Mouse (Mus musculus) hindbrain, embryonic 13.5 days (tissue): ENCODE measurements around the gene Lrig1. TPM values are rescaled to one million over a fixed set of nuclear protein-coding genes. Genes with fewer than 3 reads are reported as not detected.

Experiments
- ATAC-seq: fragments of 200-750 bp; cut with Nextera tagmentation; 2 replicates; pipeline ENCODE4 v1.8.0; 2017; ENCODE audit warnings: moderate TSS enrichment; ENCODE audit not compliant: low FRiP score
- H3K27ac ChIP-seq: fragments of 300-500 bp; sonication (generic); 2 replicates; pipeline ENCODE4 v1.5.1; 2015; ENCODE audit warnings: inconsistent platforms, mild to moderate bottlenecking, moderate library complexity
- H3K27me3 ChIP-seq: fragments of 300-500 bp; sonication (generic); 2 replicates; pipeline ENCODE4 v1.6.1; 2015; ENCODE audit warnings: mild to moderate bottlenecking, inconsistent platforms
- H3K36me3 ChIP-seq: fragments of 300-500 bp; sonication (generic); 2 replicates; pipeline ENCODE4 v1.6.1; 2015; ENCODE audit warnings: mild to moderate bottlenecking, inconsistent platforms
- H3K4me1 ChIP-seq: fragments of 300-500 bp; sonication (generic); replicated peaks from 2 replicates; pipeline ENCODE4 v1.6.1; 2015; ENCODE audit warnings: inconsistent platforms
- H3K4me2 ChIP-seq: fragments of 300-500 bp; sonication (generic); 2 replicates; pipeline ENCODE4 v1.6.1; 2015; ENCODE audit warnings: inconsistent platforms, mild to moderate bottlenecking, moderate library complexity
- H3K4me3 ChIP-seq: fragments of 300-500 bp; sonication (generic); 2 replicates; pipeline ENCODE4 v1.5.1; 2015; ENCODE audit warnings: mild to moderate bottlenecking, inconsistent platforms
- H3K9ac ChIP-seq: fragments of 300-500 bp; sonication (generic); 2 replicates; pipeline ENCODE4 v1.6.1; 2015; ENCODE audit warnings: mild to moderate bottlenecking, inconsistent platforms
- H3K9me3 ChIP-seq: fragments of 300-500 bp; sonication (generic); 2 replicates; pipeline ENCODE4 v1.6.1; 2016; ENCODE audit warnings: inconsistent platforms
- WGBS: fragments of 180-500 bp; shearing (Covaris S2); methylation state at CpG from one replicate; pipeline ENCODE4 v1.1.7; 2015; 5-methylcytosine and 5-hydroxymethylcytosine counted together
- polyA plus RNA-seq: library from polyadenylated mRNA; unstranded; fragments of >200 nt; fragmentation: Nextera tagmentation; extraction: Ambion mirVana; gene quantifications from 2 replicates; pipeline ENCODE4 v1.2.1, GENCODE M21; 2015

Lrig1 gene
- polyA plus RNA-seq, 1 experiment from 2014 or later = 12.5 TPM

- no peaks in the 10 kb centered on the region for H3K9me3 ChIP-seq
- peaks cover 71% of the 10 kb centered on the region for H3K4me1 ChIP-seq
- no peaks in the 10 kb centered on the region for H3K36me3 ChIP-seq
- no peak overlapping the region for H3K4me3 ChIP-seq
- WGBS = 45% methylated on average over 15 of the region's 15 CpGs
- ATAC-seq = 0 out of 2 replicates have a peak, but pooled peaks have one; percentile 37
- H3K27ac ChIP-seq = peak overlapping the region; percentile 53
- peak overlapping the region; percentile 6; the same call in 1 of the 2 replicates for H3K4me2 ChIP-seq
- H3K27me3 ChIP-seq = no peaks in the 10 kb centered on the region
- H3K9ac ChIP-seq = no peak overlapping the region; the same call in 1 of the 2 replicates
These were observed 18.3 kb downstream of the Lrig1 start for GRCm38 (mm10) chr6:94681446-94682269.

GRCm38 (mm10) chr6:94680760-94681445, 19.1 kb downstream of the Lrig1 start:
- no peak overlapping the region for H3K4me3 ChIP-seq
- 0 out of 2 replicates have a peak overlapping the region, but pooled peaks have one; percentile 6 for H3K4me2 ChIP-seq
- no peaks in the 10 kb centered on the region for H3K36me3 ChIP-seq
- peaks cover 76% of the 10 kb centered on the region for H3K4me1 ChIP-seq
- ATAC-seq = no peak
- 64% methylated on average over 5 of the region's 5 CpGs for WGBS
- H3K9me3 ChIP-seq = no peaks in the 10 kb centered on the region
- peak overlapping the region; percentile 45; the same call in 1 of the 2 replicates for H3K27ac ChIP-seq
- H3K27me3 ChIP-seq = no peaks in the 10 kb centered on the region
- H3K9ac ChIP-seq = no peak overlapping the region

- Histone ChIP-seq H3K4me2 (no peak overlapping the region), H3K4me3 (no peak overlapping the region), H3K9me3 (no peaks in the 10 kb centered on the region), H3K27ac (no peak overlapping the region), H3K9ac (no peak overlapping the region), H3K4me1 (peaks cover 72% of the 10 kb centered on the region), H3K36me3 (no peaks in the 10 kb centered on the region), H3K27me3 (no peaks in the 10 kb centered on the region)
- 85% methylated on average over 1 of the region's 1 CpGs for WGBS
- ATAC-seq = no peak
These were observed 20.7 kb downstream of the Lrig1 start for GRCm38 (mm10) chr6:94679249-94679648.

DNA sequence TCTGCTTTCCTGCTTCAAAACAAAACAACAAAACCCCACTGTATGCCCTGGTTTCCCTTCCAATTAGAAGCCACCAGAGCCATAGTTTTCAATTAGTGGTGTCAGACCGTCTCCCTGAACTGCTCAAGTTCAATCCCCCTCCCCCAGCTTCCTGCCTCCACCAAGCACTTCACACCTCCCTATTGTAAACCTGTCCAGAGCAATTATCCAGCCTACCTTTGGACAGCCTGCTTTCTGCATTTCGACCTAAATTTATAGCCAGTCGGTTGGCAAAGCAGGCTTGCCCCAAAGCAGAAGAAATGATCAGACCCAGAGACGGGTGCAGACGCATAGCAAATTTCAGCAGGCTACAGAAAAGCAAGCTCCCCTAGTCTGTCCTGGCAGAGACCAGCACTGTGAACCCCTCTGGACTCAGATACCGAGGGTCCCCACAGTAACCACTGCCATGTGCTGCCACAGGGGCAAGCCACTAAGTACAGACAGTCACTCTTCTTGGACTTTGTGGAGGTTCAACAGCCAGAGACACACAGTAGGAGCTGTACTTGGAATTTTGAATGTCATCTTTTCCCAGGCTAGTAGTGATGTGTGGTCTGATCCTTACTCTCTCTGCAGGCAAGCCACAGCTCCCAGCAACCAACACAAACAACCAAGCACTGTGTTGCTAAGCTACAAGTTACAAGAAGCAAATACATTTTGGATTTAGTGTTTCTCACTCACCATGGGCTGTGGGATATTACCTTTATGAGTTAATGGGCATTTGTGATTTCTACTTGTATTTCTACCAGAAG, 21.4 kb downstream of the Lrig1 start:
- peaks cover 72% of the 10 kb centered on the region for H3K4me1 ChIP-seq
- H3K9me3 ChIP-seq = no peaks in the 10 kb centered on the region
- ATAC-seq = no peak
- no peak overlapping the region for H3K9ac ChIP-seq
- no peak overlapping the region for H3K4me3 ChIP-seq
- WGBS = 39% methylated on average over 6 of the region's 6 CpGs
- no peak overlapping the region for H3K27ac ChIP-seq
- no peaks in the 10 kb centered on the region for H3K27me3 ChIP-seq
- H3K36me3 ChIP-seq = no peaks in the 10 kb centered on the region
- 0 out of 2 replicates have a peak overlapping the region, but pooled peaks have one; percentile 13 for H3K4me2 ChIP-seq

DNA sequence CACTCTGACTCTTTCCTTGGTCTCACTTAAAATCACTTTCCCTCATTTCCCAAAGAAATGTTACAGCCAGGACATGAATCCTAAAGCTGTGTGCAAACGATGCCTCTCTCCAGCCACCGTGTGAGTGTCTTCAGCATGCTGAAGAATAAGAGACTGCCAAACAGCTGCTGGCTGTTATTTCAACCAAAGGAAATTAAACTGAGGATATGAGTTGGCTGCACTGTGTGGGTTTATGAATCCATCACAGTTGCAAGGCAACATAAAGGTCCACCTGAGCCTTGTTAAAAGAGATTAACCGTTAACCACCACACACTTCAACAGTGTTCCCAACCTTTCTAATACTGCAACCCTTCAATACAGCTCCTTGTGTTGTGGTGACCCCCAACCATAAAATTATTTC, 22.5 kb downstream of the Lrig1 start:
- no peak overlapping the region for H3K4me3 ChIP-seq
- H3K27ac ChIP-seq = no peak overlapping the region
- H3K36me3 ChIP-seq = no peaks in the 10 kb centered on the region
- WGBS = 57% methylated on average over 3 of the region's 3 CpGs
- H3K9ac ChIP-seq = no peak overlapping the region
- no peak overlapping the region; the same call in 1 of the 2 replicates for H3K4me2 ChIP-seq
- H3K27me3 ChIP-seq = no peaks in the 10 kb centered on the region
- no peak for ATAC-seq
- H3K9me3 ChIP-seq = no peaks in the 10 kb centered on the region
- H3K4me1 ChIP-seq = peaks cover 72% of the 10 kb centered on the region

DNA sequence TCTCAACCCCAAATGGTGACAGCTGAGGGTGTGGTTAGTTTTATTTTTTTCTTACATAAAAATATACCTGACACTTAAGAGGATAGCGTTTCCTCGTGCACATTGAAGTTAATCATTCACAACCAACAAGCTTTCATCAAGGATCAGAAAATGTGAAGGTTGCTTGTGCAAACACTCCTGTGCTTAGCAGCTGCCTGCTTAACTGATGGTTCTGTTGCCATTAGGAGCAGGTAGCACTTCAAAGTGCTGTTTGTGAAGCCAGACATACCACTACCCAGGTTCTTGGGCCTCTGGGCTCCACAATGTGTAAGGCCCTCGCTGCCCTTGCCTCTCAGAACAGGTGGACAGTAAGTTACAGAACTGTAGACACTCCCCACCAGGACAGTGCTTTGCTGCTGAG, 23.1 kb downstream of the Lrig1 start:
- Histone ChIP-seq H3K9me3 (no peaks in the 10 kb centered on the region), H3K4me1 (peaks cover 66% of the 10 kb centered on the region), H3K27me3 (no peaks in the 10 kb centered on the region), H3K9ac (no peak overlapping the region), H3K27ac (0 out of 2 replicates have a peak overlapping the region, but pooled peaks have one; percentile 3), H3K4me3 (no peak overlapping the region), H3K4me2 (no peak overlapping the region), H3K36me3 (no peaks in the 10 kb centered on the region)
- WGBS = 76% methylated on average over 3 of the region's 3 CpGs
- ATAC-seq = no peak

- Histone ChIP-seq H3K36me3 (no peaks in the 10 kb centered on the region), H3K9me3 (no peaks in the 10 kb centered on the region), H3K4me3 (no peak overlapping the region), H3K27me3 (no peaks in the 10 kb centered on the region), H3K27ac (no peak overlapping the region), H3K9ac (no peak overlapping the region), H3K4me2 (no peak overlapping the region), H3K4me1 (peaks cover 61% of the 10 kb centered on the region)
- no peak for ATAC-seq
- WGBS = 56% methylated on average over 7 of the region's 7 CpGs
These were observed 23.7 kb downstream of the Lrig1 start for GRCm38 (mm10) chr6:94676300-94676699.

- H3K27ac ChIP-seq = no peak overlapping the region
- H3K27me3 ChIP-seq = no peaks in the 10 kb centered on the region
- ATAC-seq = no peak
- H3K9me3 ChIP-seq = no peaks in the 10 kb centered on the region
- H3K36me3 ChIP-seq = no peaks in the 10 kb centered on the region
- WGBS = 83% methylated on average over 2 of the region's 2 CpGs
- peaks cover 54% of the 10 kb centered on the region for H3K4me1 ChIP-seq
- no peak overlapping the region for H3K9ac ChIP-seq
- no peak overlapping the region for H3K4me2 ChIP-seq
- no peak overlapping the region for H3K4me3 ChIP-seq
These were observed 27.5 kb downstream of the Lrig1 start for GRCm38 (mm10) chr6:94672426-94672825.

- no peak for ATAC-seq
- 68% methylated on average over 6 of the region's 6 CpGs for WGBS
- Histone ChIP-seq H3K36me3 (no peaks in the 10 kb centered on the region), H3K4me1 (peaks cover 54% of the 10 kb centered on the region), H3K27ac (no peak overlapping the region), H3K9me3 (no peaks in the 10 kb centered on the region), H3K4me3 (no peak overlapping the region), H3K4me2 (no peak overlapping the region), H3K9ac (no peak overlapping the region), H3K27me3 (no peaks in the 10 kb centered on the region)
These were observed 30.6 kb downstream of the Lrig1 start for GRCm38 (mm10) chr6:94669370-94669769.

- peak overlapping the region; percentile 26; the same call in 1 of the 2 replicates for H3K4me2 ChIP-seq
- no peaks in the 10 kb centered on the region for H3K9me3 ChIP-seq
- H3K9ac ChIP-seq = peak overlapping the region; percentile 30; the same call in 1 of the 2 replicates
- H3K27ac ChIP-seq = 0 out of 2 replicates have a peak overlapping the region, but pooled peaks have one; percentile 3
- H3K36me3 ChIP-seq = no peaks in the 10 kb centered on the region
- peaks cover 45% of the 10 kb centered on the region for H3K4me1 ChIP-seq
- no peak overlapping the region for H3K4me3 ChIP-seq
- no peak; the same call in 1 of the 2 replicates for ATAC-seq
- H3K27me3 ChIP-seq = no peaks in the 10 kb centered on the region
- WGBS = 40% methylated on average over 13 of the region's 13 CpGs
These were observed 31.6 kb downstream of the Lrig1 start for GRCm38 (mm10) chr6:94668204-94668863.

GRCm38 (mm10) chr6:94667131-94667530, 32.8 kb downstream of the Lrig1 start:
- H3K4me1 ChIP-seq = peaks cover 44% of the 10 kb centered on the region
- 73% methylated on average over 4 of the region's 4 CpGs for WGBS

More at GRCm38 (mm10) chr6:94667131-94667530, 32.8 kb downstream of the Lrig1 start:
- H3K4me2 ChIP-seq = no peak overlapping the region
- no peak overlapping the region for H3K27ac ChIP-seq
- H3K27me3 ChIP-seq = no peaks in the 10 kb centered on the region
- no peak for ATAC-seq
- no peak overlapping the region for H3K9ac ChIP-seq
- no peaks in the 10 kb centered on the region for H3K9me3 ChIP-seq
- no peak overlapping the region for H3K4me3 ChIP-seq
- H3K36me3 ChIP-seq = no peaks in the 10 kb centered on the region
